Mouse (Mus musculus) forebrain, embryonic 16.5 days (tissue): ENCODE data around the gene Wnt1. TPM values are rescaled to one million over a fixed set of nuclear protein-coding genes. Genes with fewer than 3 reads are reported as not detected.
"Not testable (repeated sequence)": the region's sequence is repeated elsewhere in the genome, so short reads cannot be mapped to it uniquely, and the experiment has no call there.

Experiments
- ATAC-seq: fragments of 200-750 bp; cut with Nextera tagmentation; 2 replicates; pipeline ENCODE4 v1.8.0; 2017; ENCODE audit warnings: mild to moderate bottlenecking, moderate library complexity
- H3K27ac ChIP-seq: fragments of 300-500 bp; sonication (generic); 2 replicates; pipeline ENCODE4 v1.5.1; 2014; ENCODE audit warnings: low read length, control low read depth
- H3K27me3 ChIP-seq: fragments of 300-500 bp; sonication (generic); replicated peaks from 2 replicates; pipeline ENCODE4 v1.6.1; 2014; ENCODE audit warnings: low read length; ENCODE audit not compliant: control insufficient read depth, insufficient read depth
- H3K36me3 ChIP-seq: fragments of 300-500 bp; sonication (generic); 2 replicates; pipeline ENCODE4 v1.6.1; 2014; ENCODE audit not compliant: control insufficient read depth, insufficient read depth
- H3K4me1 ChIP-seq: fragments of 300-500 bp; sonication (generic); replicated peaks from 2 replicates; pipeline ENCODE4 v1.6.1; 2014; ENCODE audit warnings: low read length; ENCODE audit not compliant: control insufficient read depth, insufficient read depth
- H3K4me2 ChIP-seq: fragments of 300-500 bp; sonication (generic); 2 replicates; pipeline ENCODE4 v1.6.1; 2014; ENCODE audit warnings: mild to moderate bottlenecking, low read length, control low read depth
- H3K4me3 ChIP-seq: fragments of 300-500 bp; sonication (generic); replicated peaks from 2 replicates; pipeline ENCODE4 v1.5.1; 2014; ENCODE audit warnings: mild to moderate bottlenecking, low read length, control low read depth
- H3K9ac ChIP-seq: fragments of 300-500 bp; sonication (generic); replicated peaks from 2 replicates; pipeline ENCODE4 v1.6.1; 2014; ENCODE audit warnings: low read depth, low read length, control low read depth
- H3K9me3 ChIP-seq: fragments of 300-500 bp; sonication (generic); 2 replicates; pipeline ENCODE4 v1.6.1; 2016; ENCODE audit warnings: low read length; ENCODE audit not compliant: control insufficient read depth
- WGBS: fragments of 180-500 bp; shearing (Covaris S2); extraction: QIAGEN DNeasy Blood & Tissue Kit; methylation state at CpG from one replicate; pipeline ENCODE4 v1.1.7; 2014; 5-methylcytosine and 5-hydroxymethylcytosine counted together
- polyA plus RNA-seq: library from polyadenylated mRNA; unstranded; fragments of >200 nt; fragmentation: Nextera tagmentation; extraction: Ambion mirVana; gene quantifications from 2 replicates; pipeline ENCODE4 v1.2.1, GENCODE M21; 2015

The Wnt1 gene
- polyA plus RNA-seq, result 0.10 and 0.42 TPM in 2 replicates

GRCm38 (mm10) chr15:98789661-98790535 is at the start of gene Wnt1:
Gene Wnt1 (plus strand): TSS chr15:98789857.
- WGBS, result 1% methylated on average over 51 of the region's 51 CpGs
- H3K27me3 ChIP-seq, result peaks cover 85% of the 10 kb centered on the region
- no peak for ATAC-seq
- no peak within 1 kb of the TSS for H3K9ac ChIP-seq
- 0 out of 2 replicates have a peak, but pooled peaks cover 11% of the 10 kb centered on the region for H3K4me1 ChIP-seq
- no peak within 1 kb of the TSS for H3K4me3 ChIP-seq
- H3K27ac ChIP-seq, result no peak within 1 kb of the TSS
- H3K9me3 ChIP-seq, result peaks cover 4% of the 10 kb centered on the region; the same call in 1 of the 2 replicates
- H3K4me2 ChIP-seq, result no peak within 1 kb of the TSS
- H3K36me3 ChIP-seq, result no peaks in the 10 kb centered on the region

GRCm38 (mm10) chr15:98740219-98740618 is 49.4 kb upstream of the Wnt1 start:
- Histone ChIP-seq H3K9me3 (no peaks in the 10 kb centered on the region), H3K36me3 (peaks cover 26% of the 10 kb centered on the region), H3K4me3 (no peak overlapping the region), H3K4me1 (no peaks in the 10 kb centered on the region), H3K4me2 (no peak overlapping the region), H3K27me3 (no peaks in the 10 kb centered on the region), H3K9ac (no peak overlapping the region), H3K27ac (no peak overlapping the region)
- 80% methylated on average over 8 of the region's 8 CpGs for WGBS
- ATAC-seq, result no peak

- no peak for ATAC-seq
- Histone ChIP-seq H3K9me3 (no peaks in the 10 kb centered on the region), H3K4me3 (no peak overlapping the region), H3K9ac (no peak overlapping the region), H3K27me3 (no peaks in the 10 kb centered on the region), H3K4me2 (no peak overlapping the region), H3K36me3 (peaks cover 18% of the 10 kb centered on the region), H3K4me1 (no peaks in the 10 kb centered on the region), H3K27ac (no peak overlapping the region)
- 88% methylated on average over 8 of the region's 8 CpGs for WGBS
Measured at GRCm38 (mm10) chr15:98742766-98743428, 46.8 kb upstream of the Wnt1 start.

GRCm38 (mm10) chr15:98743863-98744262 is 45.8 kb upstream of the Wnt1 start:
- not testable (repeated sequence) for H3K4me3 ChIP-seq, H3K4me1 ChIP-seq, H3K9me3 ChIP-seq, H3K27me3 ChIP-seq, ATAC-seq, H3K27ac ChIP-seq, H3K9ac ChIP-seq, H3K4me2 ChIP-seq
- WGBS, result 86% methylated on average over 3 of the region's 3 CpGs
- peaks cover 16% of the 10 kb centered on the region for H3K36me3 ChIP-seq

GRCm38 (mm10) chr15:98746344-98746965 is 43.2 kb upstream of the Wnt1 start:
- Histone ChIP-seq H3K9ac (no peak overlapping the region), H3K27me3 (no peaks in the 10 kb centered on the region), H3K36me3 (peaks cover 3% of the 10 kb centered on the region), H3K4me1 (no peaks in the 10 kb centered on the region), H3K4me2 (no peak overlapping the region), H3K27ac (no peak overlapping the region), H3K4me3 (no peak overlapping the region), H3K9me3 (no peaks in the 10 kb centered on the region)
- ATAC-seq, result no peak
- WGBS, result 87% methylated on average over 10 of the region's 10 CpGs

GRCm38 (mm10) chr15:98747296-98747695 is 42.4 kb upstream of the Wnt1 start:
- no peak for ATAC-seq
- WGBS, result 89% methylated on average over 6 of the region's 6 CpGs
- H3K9me3 ChIP-seq, result no peaks in the 10 kb centered on the region
- no peak overlapping the region for H3K9ac ChIP-seq
- H3K4me2 ChIP-seq, result no peak overlapping the region
- no peaks in the 10 kb centered on the region for H3K4me1 ChIP-seq
- H3K27ac ChIP-seq, result no peak overlapping the region
- H3K27me3 ChIP-seq, result no peaks in the 10 kb centered on the region
- peaks cover 1% of the 10 kb centered on the region for H3K36me3 ChIP-seq
- H3K4me3 ChIP-seq, result no peak overlapping the region

GRCm38 (mm10) chr15:98749093-98749492 is 40.6 kb upstream of the Wnt1 start:
- no peak overlapping the region for H3K4me3 ChIP-seq
- H3K9me3 ChIP-seq, result no peaks in the 10 kb centered on the region
- peaks cover 3% of the 10 kb centered on the region; the same call in 1 of the 2 replicates for H3K4me1 ChIP-seq
- H3K36me3 ChIP-seq, result no peaks in the 10 kb centered on the region
- no peaks in the 10 kb centered on the region for H3K27me3 ChIP-seq
- no peak overlapping the region for H3K4me2 ChIP-seq
- WGBS, result 91% methylated on average over 2 of the region's 2 CpGs
- ATAC-seq, result no peak
- H3K9ac ChIP-seq, result no peak overlapping the region
- no peak overlapping the region for H3K27ac ChIP-seq

GRCm38 (mm10) chr15:98753021-98753423 is 36.6 kb upstream of the Wnt1 start:
- Histone ChIP-seq H3K4me1 (peaks cover 3% of the 10 kb centered on the region; the same call in 1 of the 2 replicates), H3K27me3 (no peaks in the 10 kb centered on the region), H3K9ac (no peak overlapping the region), H3K9me3 (no peaks in the 10 kb centered on the region), H3K4me2 (no peak overlapping the region), H3K36me3 (no peaks in the 10 kb centered on the region), H3K4me3 (no peak overlapping the region), H3K27ac (no peak overlapping the region)
- ATAC-seq, result no peak
- 69% methylated on average over 8 of the region's 8 CpGs for WGBS

- no peak for ATAC-seq
- WGBS, result 83% methylated on average over 2 of the region's 2 CpGs
- H3K9ac ChIP-seq, result no peak overlapping the region
- H3K27ac ChIP-seq, result no peak overlapping the region
- H3K4me2 ChIP-seq, result no peak overlapping the region
- H3K9me3 ChIP-seq, result no peaks in the 10 kb centered on the region
- no peak overlapping the region for H3K4me3 ChIP-seq
- H3K36me3 ChIP-seq, result no peaks in the 10 kb centered on the region
- no peaks in the 10 kb centered on the region for H3K27me3 ChIP-seq
- peaks cover 3% of the 10 kb centered on the region; the same call in 1 of the 2 replicates for H3K4me1 ChIP-seq
Measured at GRCm38 (mm10) chr15:98754125-98754524, 35.5 kb upstream of the Wnt1 start.
